Mouse (Mus musculus) spleen, adult 2 months (tissue): ENCODE results near the gene Cul3. TPM values are rescaled to one million over a fixed set of nuclear protein-coding genes. Genes with fewer than 3 reads are reported as not detected.

ENCODE experiments used
- DNase-seq, 2 experiments: peaks; one replicate each; pipeline versions ENCODE4 v3.0.0 to v3.0.0-alpha.2; 2012 to 2021; ENCODE audit warnings: low spot score in 2 of 2, low read depth in 1 of 2
- H3K27ac ChIP-seq: fragments of 200-500 bp; 2 replicates; pipeline ENCODE4 v1.5.1; 2012; ENCODE audit warnings: low read length, inconsistent platforms; ENCODE audit not compliant: insufficient read depth
- H3K27me3 ChIP-seq: fragments of 200-500 bp; 2 replicates; pipeline ENCODE4 v1.6.1; 2012; ENCODE audit warnings: mild to moderate bottlenecking, moderate library complexity, low read length, inconsistent platforms; ENCODE audit not compliant: control insufficient read depth, insufficient read depth
- H3K36me3 ChIP-seq: fragments of 200-500 bp; 2 replicates; pipeline ENCODE4 v1.6.1; 2012; ENCODE audit warnings: mild to moderate bottlenecking, low read length, inconsistent platforms; ENCODE audit not compliant: control insufficient read depth, insufficient read depth
- H3K4me1 ChIP-seq: fragments of 200-500 bp; 2 replicates; pipeline ENCODE4 v1.6.1; 2011; ENCODE audit warnings: inconsistent platforms; ENCODE audit not compliant: control insufficient read depth, insufficient read depth, insufficient read length
- H3K4me3 ChIP-seq: fragments of 200-500 bp; 2 replicates; pipeline ENCODE4 v1.5.1; 2011; ENCODE audit warnings: mild to moderate bottlenecking, inconsistent platforms; ENCODE audit not compliant: insufficient read depth, insufficient read length; ENCODE audit errors: extremely low read depth
- CTCF ChIP-seq: fragments of 200-500 bp; IDR thresholded peaks from 2 replicates; pipeline ENCODE4 v1.5.1; 2011; ENCODE audit warnings: mild to moderate bottlenecking, inconsistent platforms; ENCODE audit not compliant: insufficient read depth, insufficient read length, insufficient replicate concordance; ENCODE audit errors: extremely low read depth
- POLR2A ChIP-seq: fragments of 200-500 bp; IDR thresholded peaks from 2 replicates; pipeline ENCODE4 v1.6.1; 2011; ENCODE audit warnings: low read depth, low read length, inconsistent platforms
- WGBS: fragments of 180-500 bp; shearing (Covaris S2); methylation state at CpG from one replicate; pipeline ENCODE4 v1.1.7; 2018; 5-methylcytosine and 5-hydroxymethylcytosine counted together
- polyA plus RNA-seq: library from polyadenylated mRNA; depleted of rRNA; stranded (reverse); fragments of >200 nt; gene quantifications from 2 replicates; pipeline ENCODE4 v1.2.3, GENCODE M21; 2012

Gene Cul3
- polyA plus RNA-seq, 1 experiment, result 5.4 TPM

DNA sequence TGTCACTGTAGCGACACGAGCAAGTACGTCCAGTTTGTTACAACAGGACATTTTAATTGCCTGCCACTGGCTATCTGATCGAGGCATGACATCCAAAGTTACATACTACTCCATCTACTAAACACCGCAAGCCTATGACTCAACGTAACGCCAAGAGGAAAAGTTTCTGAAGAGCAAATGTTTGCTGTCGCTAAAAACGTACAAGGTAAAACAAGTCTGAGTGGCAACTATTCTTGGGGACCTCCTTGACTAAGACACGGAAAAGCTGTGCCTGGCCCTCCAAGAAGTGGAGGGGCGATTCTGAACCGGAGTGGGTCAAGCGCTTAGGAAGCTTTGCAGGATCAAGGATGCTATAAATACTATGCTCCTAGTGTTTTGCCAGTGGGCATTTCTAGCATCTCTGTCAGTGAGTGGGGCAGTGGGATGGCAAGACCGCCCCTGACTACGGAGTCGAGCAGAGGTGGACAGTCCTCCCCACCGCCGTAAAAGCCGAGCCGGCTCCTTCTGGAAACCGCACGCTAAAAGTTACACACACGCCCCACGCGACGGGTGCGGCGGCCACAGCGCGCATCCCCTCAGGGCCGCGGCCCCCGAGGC lies 757 bp downstream of the Cul3 start:
- Histone ChIP-seq H3K27me3 (no peaks in the 10 kb centered on the region), H3K4me1 (peaks cover 7% of the 10 kb centered on the region), H3K4me3 (peak overlapping the region; percentile 79), H3K36me3 (no peaks in the 10 kb centered on the region; the same call in 1 of the 2 replicates), H3K27ac (peak overlapping the region; percentile 94)
- no peak for DNase-seq
- TF ChIP-seq POLR2A, result no peak
- no peak for TF ChIP-seq CTCF
- under 1% methylated on average over 33 of the region's 33 CpGs for WGBS

DNA sequence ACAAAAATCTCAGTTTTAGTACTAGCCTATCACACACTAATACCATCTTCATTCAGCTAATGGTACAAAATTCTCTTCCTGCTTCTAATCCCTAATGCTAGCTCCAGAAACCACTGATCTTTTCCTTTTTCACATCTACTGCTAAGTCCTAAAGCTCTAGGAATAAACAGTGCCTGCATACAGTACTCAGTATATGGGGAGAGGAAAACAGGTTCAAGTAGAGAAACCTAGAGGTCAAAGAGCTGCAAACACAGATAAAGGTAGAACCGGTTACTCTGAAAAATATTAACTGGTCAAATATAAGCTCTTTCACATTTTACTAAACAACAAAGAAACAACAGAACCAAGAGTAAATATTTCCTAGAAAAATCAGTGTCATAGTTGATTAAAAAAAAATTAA lies 1.9 kb downstream of the Cul3 start:
- Histone ChIP-seq H3K4me1 (peaks cover 8% of the 10 kb centered on the region), H3K36me3 (no peaks in the 10 kb centered on the region; the same call in 1 of the 2 replicates), H3K27me3 (no peaks in the 10 kb centered on the region), H3K27ac (no peak overlapping the region), H3K4me3 (no peak overlapping the region; the same call in 1 of the 2 replicates)
- no peak for TF ChIP-seq POLR2A
- TF ChIP-seq CTCF, result no peak
- 14% methylated on average over 1 of the region's 1 CpGs for WGBS
- DNase-seq, result no peak

DNA sequence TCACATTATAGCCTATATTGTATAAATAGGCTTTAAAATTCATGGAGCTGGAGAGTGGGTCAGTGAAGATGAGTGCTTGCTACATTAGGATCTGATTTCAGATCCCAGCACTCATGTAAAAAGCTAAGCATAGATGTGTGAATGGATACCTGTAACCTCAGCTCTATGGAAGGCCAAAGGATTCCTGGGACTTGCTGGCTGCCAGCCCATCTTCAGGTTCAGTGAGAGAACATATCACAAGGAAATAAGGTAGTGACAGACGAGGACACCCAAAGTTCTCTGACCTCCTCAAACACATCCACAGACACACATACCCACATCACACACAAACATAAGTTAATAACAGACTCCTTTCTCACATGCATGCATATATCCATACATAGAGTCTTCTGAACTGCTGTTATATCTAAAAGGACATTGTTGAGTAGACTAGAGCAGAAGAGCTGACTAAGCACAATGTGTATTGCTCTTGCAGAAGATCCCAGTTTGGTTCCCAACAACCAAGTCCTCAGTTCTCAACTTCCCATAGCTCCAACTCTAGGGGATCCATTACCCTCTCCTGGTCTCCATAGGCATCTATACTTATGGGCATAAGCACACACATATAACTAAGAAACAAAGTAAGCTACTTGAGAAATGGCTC lies 4.4 kb downstream of the Cul3 start:
- 83% methylated on average over 1 of the region's 1 CpGs for WGBS
- H3K4me1 ChIP-seq, result peaks cover 13% of the 10 kb centered on the region
- DNase-seq, result no peak
- H3K27me3 ChIP-seq, result no peaks in the 10 kb centered on the region
- no peak overlapping the region for H3K4me3 ChIP-seq
- H3K36me3 ChIP-seq, result no peaks in the 10 kb centered on the region; the same call in 1 of the 2 replicates
- no peak overlapping the region for H3K27ac ChIP-seq
- no peak for TF ChIP-seq CTCF
- no peak for TF ChIP-seq POLR2A

DNA sequence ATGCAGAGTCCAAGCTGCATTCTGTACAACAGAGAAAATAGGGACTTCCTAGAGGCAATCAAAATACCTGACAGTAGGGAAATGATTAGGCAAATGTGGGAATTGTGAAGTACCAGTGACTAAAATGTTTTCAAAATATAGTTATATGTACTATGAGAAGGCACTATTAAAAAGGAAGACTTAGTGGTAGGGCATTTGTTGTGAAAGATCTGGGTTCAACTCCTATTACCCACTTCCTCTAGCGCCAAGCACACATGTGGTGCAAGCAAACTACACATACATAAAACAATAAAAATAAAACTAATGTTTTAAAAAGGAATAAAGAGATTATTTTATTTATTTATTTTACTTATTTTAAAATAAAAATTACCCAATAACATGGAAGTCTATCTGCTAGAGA lies 5.2 kb downstream of the Cul3 start:
- no peak overlapping the region for H3K27ac ChIP-seq
- WGBS, result 74% methylated on average over 1 of the region's 1 CpGs
- H3K4me3 ChIP-seq, result no peak overlapping the region
- no peak for TF ChIP-seq POLR2A
- no peaks in the 10 kb centered on the region for H3K27me3 ChIP-seq
- no peak for DNase-seq
- H3K4me1 ChIP-seq, result peaks cover 16% of the 10 kb centered on the region
- H3K36me3 ChIP-seq, result no peaks in the 10 kb centered on the region; the same call in 1 of the 2 replicates

DNA sequence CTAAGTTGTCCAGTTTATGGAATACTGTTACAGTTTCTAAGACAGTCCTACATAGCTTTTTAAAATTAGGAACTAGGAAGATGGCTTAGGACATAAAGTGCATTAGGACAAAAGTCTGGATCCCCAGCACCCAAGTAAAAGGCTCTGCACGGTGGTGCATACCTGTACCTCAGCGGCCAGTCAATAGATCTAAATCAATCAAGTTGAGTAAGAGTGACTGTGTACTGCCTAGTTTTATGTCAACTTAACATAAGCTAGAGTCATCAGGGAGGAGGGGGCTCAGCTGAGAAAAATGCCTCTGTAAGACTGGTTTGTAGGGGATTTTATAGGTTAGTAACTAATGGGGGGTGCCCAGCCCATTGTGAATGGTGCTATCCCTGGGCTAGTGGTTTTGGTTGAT lies 9.3 kb downstream of the Cul3 start:
- H3K27ac ChIP-seq, result no peak overlapping the region
- H3K36me3 ChIP-seq, result no peaks in the 10 kb centered on the region; the same call in 1 of the 2 replicates
- no peak for TF ChIP-seq POLR2A
- TF ChIP-seq CTCF, result no peak
- DNase-seq, result no peak
- peaks cover 15% of the 10 kb centered on the region for H3K4me1 ChIP-seq
- no peaks in the 10 kb centered on the region for H3K27me3 ChIP-seq
- no peak overlapping the region for H3K4me3 ChIP-seq
- WGBS, result 86% methylated on average over 2 of the region's 2 CpGs

DNA sequence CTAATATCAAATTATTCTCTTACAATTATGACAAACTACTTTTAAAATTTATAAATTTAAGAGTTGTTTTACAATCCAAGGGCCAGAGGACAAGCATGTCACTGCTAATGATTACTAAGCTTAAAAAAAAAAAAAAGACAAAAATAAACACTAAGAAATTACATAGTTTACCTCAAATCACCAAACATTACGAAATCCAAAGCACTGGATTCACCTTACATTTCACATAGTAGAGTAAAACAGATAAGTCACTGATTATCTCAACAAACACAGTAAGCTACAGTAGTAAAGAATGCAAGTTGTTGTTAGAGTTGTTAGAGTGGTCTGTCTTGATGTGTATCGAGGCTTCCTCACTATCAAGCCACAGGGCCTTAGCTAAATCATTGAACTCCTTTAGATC lies 14.5 kb downstream of the Cul3 start:
- no peak for DNase-seq
- peaks cover 4% of the 10 kb centered on the region for H3K4me1 ChIP-seq

DNA sequence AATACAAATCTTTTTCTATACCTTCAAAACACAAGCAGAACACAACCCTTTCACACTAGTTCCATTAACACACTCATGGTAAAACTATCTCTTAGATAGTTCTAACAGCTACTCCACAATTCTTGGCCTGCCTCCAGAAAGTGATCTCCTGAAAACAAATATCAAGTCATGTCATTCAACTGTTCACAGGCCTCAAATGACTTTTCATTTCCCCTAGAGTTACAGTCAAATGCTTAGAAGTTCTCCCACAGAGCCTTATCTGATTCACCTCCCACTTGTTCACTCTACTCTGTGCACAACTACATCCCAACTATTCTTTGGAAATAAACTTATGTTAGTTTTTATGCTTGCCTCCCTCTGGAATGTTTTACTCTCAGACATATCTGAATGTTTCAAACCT lies 15.9 kb downstream of the Cul3 start:
- peaks cover 2% of the 10 kb centered on the region; the same call in 1 of the 2 replicates for H3K4me1 ChIP-seq
- TF ChIP-seq POLR2A, result no peak
- TF ChIP-seq CTCF, result no peak
- H3K27ac ChIP-seq, result no peak overlapping the region
- DNase-seq, result no peak
- peaks cover 5% of the 10 kb centered on the region for H3K36me3 ChIP-seq
- H3K27me3 ChIP-seq, result no peaks in the 10 kb centered on the region
- H3K4me3 ChIP-seq, result no peak overlapping the region

More for the DNA sequence above, 14.5 kb downstream of the Cul3 start:
- TF ChIP-seq POLR2A, result no peak
- H3K36me3 ChIP-seq, result peaks cover 5% of the 10 kb centered on the region
- H3K27me3 ChIP-seq, result no peaks in the 10 kb centered on the region
- WGBS, result 68% methylated on average over 2 of the region's 2 CpGs
- no peak overlapping the region for H3K4me3 ChIP-seq
- H3K27ac ChIP-seq, result no peak overlapping the region
